Mouse (Mus musculus) E14TG2a.4 (cell line): Measurements from ENCODE around the gene Hspa12a.

Experiments
- H3K27me3 ChIP-seq: 2 replicates; pipeline ENCODE4 v1.6.1; 2014; ENCODE audit warnings: low read length, control low read depth; ENCODE audit not compliant: insufficient read depth
- H3K36me3 ChIP-seq: 2 replicates; pipeline ENCODE4 v1.6.1; 2014; ENCODE audit warnings: low read length, control low read depth; ENCODE audit not compliant: insufficient read depth
- H3K4me1 ChIP-seq: replicated peaks from 2 replicates; pipeline ENCODE4 v1.6.1; 2014; ENCODE audit warnings: low read depth, low read length, control low read depth
- H3K4me3 ChIP-seq: replicated peaks from 2 replicates; pipeline ENCODE4 v1.5.1; 2014; ENCODE audit warnings: mild to moderate bottlenecking, low read length
- H3K9me3 ChIP-seq: 2 replicates; pipeline ENCODE4 v1.6.1; 2014; ENCODE audit warnings: low read length, control low read depth
- CTCF ChIP-seq: conservative IDR thresholded peaks from 2 replicates; pipeline ENCODE4 v1.5.1; 2014; ENCODE audit warnings: low read length
- NANOG ChIP-seq: IDR thresholded peaks from 2 replicates; pipeline ENCODE4 v1.6.1; 2014; ENCODE audit warnings: borderline replicate concordance, low read length, mixed read lengths
- POU5F1 ChIP-seq: IDR thresholded peaks from 2 replicates; pipeline ENCODE4 v1.6.1; 2014; ENCODE audit warnings: low read length, borderline replicate concordance

Hspa12a gene

DNA sequence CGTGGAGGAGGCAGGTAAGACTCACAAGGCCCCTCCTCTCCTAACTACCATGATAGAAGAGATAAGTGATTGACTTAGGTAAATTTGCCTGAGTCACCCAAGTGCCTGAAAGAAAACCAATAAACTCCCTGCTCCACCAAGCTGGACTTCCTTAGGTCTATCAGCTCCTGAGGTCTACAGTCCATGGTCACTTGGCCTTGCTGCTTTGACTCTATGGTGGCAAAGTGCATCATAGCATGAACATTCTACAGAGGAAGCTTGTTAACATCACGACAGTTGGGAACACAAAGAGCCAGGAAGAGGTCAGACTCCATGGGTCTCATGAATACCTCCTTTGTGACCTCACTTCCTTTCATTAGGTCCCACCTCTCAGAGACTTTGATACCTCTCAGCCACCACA is 191.9 kb downstream of the Hspa12a start:
- H3K36me3 ChIP-seq = no peaks in the 10 kb centered on the region
- H3K4me3 ChIP-seq = no peak overlapping the region
- H3K27me3 ChIP-seq = no peaks in the 10 kb centered on the region
- peaks cover 25% of the 10 kb centered on the region for H3K9me3 ChIP-seq
- TF ChIP-seq CTCF (no peak), POU5F1 (no peak), NANOG (no peak)
- H3K4me1 ChIP-seq = no peaks in the 10 kb centered on the region

DNA sequence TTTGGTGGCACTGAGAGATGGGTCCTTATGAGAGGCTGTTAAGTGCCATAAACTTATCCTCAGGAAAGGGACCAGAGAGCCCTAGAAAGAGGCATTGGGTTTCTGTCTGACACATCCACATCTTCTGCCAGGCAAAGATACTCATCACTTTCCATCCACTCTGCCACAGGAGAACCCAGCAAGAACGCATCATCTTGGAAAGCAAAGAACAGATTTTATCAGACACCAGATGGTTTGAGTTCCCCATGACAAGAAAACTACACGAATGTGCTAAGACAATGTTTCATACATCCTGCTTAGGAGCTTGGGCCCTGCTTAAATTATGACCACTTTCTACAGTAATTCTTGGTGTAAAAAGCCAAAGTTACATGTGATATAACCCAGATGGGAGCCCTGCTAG is 192.6 kb downstream of the Hspa12a start:
- Histone ChIP-seq H3K9me3 (peaks cover 18% of the 10 kb centered on the region), H3K36me3 (no peaks in the 10 kb centered on the region), H3K4me3 (no peak overlapping the region), H3K4me1 (no peaks in the 10 kb centered on the region), H3K27me3 (no peaks in the 10 kb centered on the region)
- no peak for TF ChIP-seq CTCF
- no peak for TF ChIP-seq POU5F1
- TF ChIP-seq NANOG = no peak

- Histone ChIP-seq H3K4me1 (no peaks in the 10 kb centered on the region), H3K4me3 (no peak overlapping the region), H3K9me3 (no peaks in the 10 kb centered on the region), H3K27me3 (no peaks in the 10 kb centered on the region), H3K36me3 (no peaks in the 10 kb centered on the region)
- TF ChIP-seq NANOG (no peak), POU5F1 (no peak), CTCF (no peak)
These were observed 195.9 kb downstream of the Hspa12a start for GRCm38 (mm10) chr19:58747498-58748000.
